Mouse (Mus musculus) CH12.LX (cell line): Measurements from ENCODE around the gene Zfp787. TPM values are rescaled to one million over a fixed set of nuclear protein-coding genes. Genes with fewer than 3 reads are reported as not detected.
A peak's percentile ranks its signal among the peaks of the same experiment; 100 is the strongest.
"Not testable (repeated sequence)": the region's sequence is repeated elsewhere in the genome, so short reads cannot be mapped to it uniquely, and the experiment has no call there.

Experiments used
- DNase-seq: peaks from one replicate; pipeline ENCODE4 v3.0.0-alpha.2; 2013; ENCODE audit errors: extremely low read depth
- H3K27ac ChIP-seq: 2 replicates; pipeline ENCODE4 v1.5.1; 2012; ENCODE audit warnings: low read depth, mild to moderate bottlenecking, control low read depth, moderate library complexity; ENCODE audit not compliant: insufficient read depth
- H3K27me3 ChIP-seq: replicated peaks from 2 replicates; pipeline ENCODE3; 2012; ENCODE audit warnings: inconsistent platforms
- H3K36me3 ChIP-seq, 2 experiments: replicated peaks in 1 of 2; 2 replicates each; pipeline versions ENCODE3 to v1.6.1; 2012; ENCODE audit warnings: inconsistent platforms in 1 of 2, low read length in 1 of 2, mild to moderate bottlenecking in 1 of 2, mixed read lengths in 1 of 2, moderate library complexity in 1 of 2; ENCODE audit not compliant: control insufficient read depth in 1 of 2, insufficient read depth in 1 of 2
- H3K4me1 ChIP-seq, 2 experiments: 2 replicates each; pipeline ENCODE4 v1.6.1; 2012; ENCODE audit warnings: inconsistent platforms in 1 of 2, moderate library complexity in 1 of 2; ENCODE audit not compliant: insufficient read depth in 2 of 2, control insufficient read depth in 1 of 2
- H3K4me2 ChIP-seq: 2 replicates; pipeline ENCODE4 v1.6.1; 2012; ENCODE audit warnings: low read depth, mild to moderate bottlenecking, control low read depth; ENCODE audit not compliant: poor library complexity, insufficient read depth, severe bottlenecking
- H3K4me3 ChIP-seq, 3 experiments: fragments of 150-350 bp in 1 of 3; sonication (generic) in 1 of 3; replicated peaks in 1 of 3; 2 replicates each; pipeline versions ENCODE3 to v1.5.1; 2011 to 2012; ENCODE audit warnings: low read depth in 2 of 3, low read length in 2 of 3, mild to moderate bottlenecking in 2 of 3, moderate library complexity in 2 of 3, control low read depth in 1 of 3, improper control_type of control experiment in 1 of 3, inconsistent platforms in 1 of 3, mixed read lengths in 1 of 3; ENCODE audit not compliant: poor library complexity in 1 of 3
- H3K79me2 ChIP-seq: replicated peaks from 2 replicates; pipeline ENCODE4 v1.6.1; 2012; ENCODE audit warnings: mild to moderate bottlenecking, moderate library complexity; ENCODE audit not compliant: control insufficient read depth, poor library complexity, insufficient read depth, severe bottlenecking; ENCODE audit errors: extremely low read depth
- H3K9ac ChIP-seq: 2 replicates; pipeline ENCODE4 v1.6.1; 2012; ENCODE audit warnings: low read depth, mild to moderate bottlenecking, control low read depth, moderate library complexity; ENCODE audit not compliant: insufficient read depth
- H3K9me3 ChIP-seq: replicated peaks from 2 replicates; pipeline ENCODE3; 2012; ENCODE audit warnings: low read length, inconsistent platforms, mixed read lengths
- BHLHE40 ChIP-seq: IDR thresholded peaks from 2 replicates; pipeline ENCODE4 v1.6.1; 2011; ENCODE audit warnings: mild to moderate bottlenecking, low read depth, low read length, improper control_type of control experiment
- CHD2 ChIP-seq: IDR thresholded peaks from 2 replicates; pipeline ENCODE4 v1.6.1; 2011; ENCODE audit warnings: low read length, improper control_type of control experiment
- CTCF ChIP-seq, 2 experiments: IDR thresholded peaks in 1 of 2; conservative IDR thresholded peaks in 1 of 2; 2 replicates each; pipeline ENCODE4 v1.5.1; 2011 to 2012; ENCODE audit warnings: low read depth in 2 of 2, low read length in 2 of 2, improper control_type of control experiment in 1 of 2, inconsistent platforms in 1 of 2, mild to moderate bottlenecking in 1 of 2, moderate library complexity in 1 of 2
- E2F4 ChIP-seq: IDR thresholded peaks from 2 replicates; pipeline ENCODE4 v1.6.1; 2011; ENCODE audit warnings: low read depth, low read length, improper control_type of control experiment; ENCODE audit not compliant: insufficient replicate concordance
- ELF1 ChIP-seq: IDR thresholded peaks from 2 replicates; pipeline ENCODE4 v1.6.1; 2014; ENCODE audit warnings: low read depth, mild to moderate bottlenecking, inconsistent platforms, low read length, improper control_type of control experiment
- EP300 ChIP-seq: IDR thresholded peaks from 2 replicates; pipeline ENCODE4 v1.6.1; 2011; ENCODE audit warnings: low read length, improper control_type of control experiment
- HCFC1 ChIP-seq: IDR thresholded peaks from 2 replicates; pipeline ENCODE4 v1.6.1; 2012; ENCODE audit warnings: low read depth, mild to moderate bottlenecking, inconsistent platforms, low read length, improper control_type of control experiment
- IRF4 ChIP-seq: IDR thresholded peaks from 2 replicates; pipeline ENCODE4 v1.6.1; 2014; ENCODE audit warnings: low read depth, mild to moderate bottlenecking, inconsistent platforms, low read length, improper control_type of control experiment
- JUN ChIP-seq: IDR thresholded peaks from 2 replicates; pipeline ENCODE4 v1.6.1; 2011; ENCODE audit warnings: low read depth, mild to moderate bottlenecking, low read length, improper control_type of control experiment, moderate library complexity; ENCODE audit not compliant: insufficient read depth
- KAT2A ChIP-seq: IDR thresholded peaks from 2 replicates; pipeline ENCODE4 v1.6.1; 2012; ENCODE audit warnings: low read length, improper control_type of control experiment, inconsistent platforms; ENCODE audit not compliant: insufficient replicate concordance
- MAFK ChIP-seq: IDR thresholded peaks from 2 replicates; pipeline ENCODE4 v1.6.1; 2011; ENCODE audit warnings: low read length, improper control_type of control experiment; ENCODE audit not compliant: insufficient replicate concordance
- MAX ChIP-seq: IDR thresholded peaks from 2 replicates; pipeline ENCODE4 v1.6.1; 2011; ENCODE audit warnings: low read length, improper control_type of control experiment
- MAZ ChIP-seq: IDR thresholded peaks from 2 replicates; pipeline ENCODE4 v1.6.1; 2012; ENCODE audit warnings: low read depth, mild to moderate bottlenecking, inconsistent platforms, low read length, improper control_type of control experiment, moderate library complexity
- MXI1 ChIP-seq: IDR thresholded peaks from 2 replicates; pipeline ENCODE4 v1.6.1; 2011; ENCODE audit warnings: mild to moderate bottlenecking, low read depth, low read length, improper control_type of control experiment
- MYC ChIP-seq: IDR thresholded peaks from 2 replicates; pipeline ENCODE4 v1.6.1; 2011; ENCODE audit warnings: low read depth, mild to moderate bottlenecking, improper control_type of control experiment, low read length
- NRF1 ChIP-seq: IDR thresholded peaks from 2 replicates; pipeline ENCODE4 v1.6.1; 2014; ENCODE audit warnings: low read depth, mild to moderate bottlenecking, inconsistent platforms, low read length, improper control_type of control experiment, moderate library complexity
- POLR2A ChIP-seq: IDR thresholded peaks from 2 replicates; pipeline ENCODE4 v1.6.1; 2011; ENCODE audit warnings: low read depth, mild to moderate bottlenecking, improper control_type of control experiment, low read length
- RCOR1 ChIP-seq: conservative IDR thresholded peaks from 2 replicates; pipeline ENCODE4 v1.6.1; 2012; ENCODE audit warnings: low read depth, mild to moderate bottlenecking, inconsistent platforms, low read length, improper control_type of control experiment
- SIN3A ChIP-seq: IDR thresholded peaks from 2 replicates; pipeline ENCODE4 v1.6.1; 2012; ENCODE audit warnings: low read length, improper control_type of control experiment, inconsistent platforms
- TCF12 ChIP-seq: IDR thresholded peaks from 2 replicates; pipeline ENCODE4 v1.6.1; 2014; ENCODE audit warnings: low read depth, mild to moderate bottlenecking, inconsistent platforms, low read length, improper control_type of control experiment
- USF1 ChIP-seq: IDR thresholded peaks from 2 replicates; pipeline ENCODE4 v1.6.1; 2014; ENCODE audit warnings: low read depth, mild to moderate bottlenecking, inconsistent platforms, low read length, improper control_type of control experiment
- USF2 ChIP-seq: conservative IDR thresholded peaks from 2 replicates; pipeline ENCODE4 v1.6.1; 2011; ENCODE audit warnings: low read depth, low read length, improper control_type of control experiment
- ZC3H11A ChIP-seq: IDR thresholded peaks from 2 replicates; pipeline ENCODE4 v1.6.1; 2012; ENCODE audit warnings: low read depth, mild to moderate bottlenecking, inconsistent platforms, low read length, improper control_type of control experiment
- ZMIZ1 ChIP-seq: IDR thresholded peaks from 2 replicates; pipeline ENCODE4 v1.6.1; 2012; ENCODE audit warnings: low read depth, mild to moderate bottlenecking, inconsistent platforms, low read length, improper control_type of control experiment
- ZNF384 ChIP-seq: IDR thresholded peaks from 2 replicates; pipeline ENCODE4 v1.6.1; 2012; ENCODE audit warnings: low read depth, low read length, improper control_type of control experiment, inconsistent platforms
- dilution Hi-C: fragments of 300-500 bp; cut with MboI; formaldehyde crosslinking; loops from 2 replicates; pipeline ENCODE4 v1.14.3; 2020; ENCODE audit warnings: low sequenced_read_pairs; ENCODE audit not compliant: extremely low pct_unique_long_range_greater_than_20kb, extremely low pct_ligation_motif_present
- in situ Hi-C: fragments of 300-500 bp; cut with MboI; formaldehyde crosslinking; loops from 3 replicates; pipeline ENCODE4 v1.14.3; 2019; ENCODE audit warnings: low sequenced_read_pairs, low pct_ligation_motif_present, low pct_unique_long_range_greater_than_20kb, mixed read lengths
- polyA plus RNA-seq: library from polyadenylated mRNA; unstranded; fragments of >175 nt; gene quantifications from 2 replicates; pipeline ENCODE4 v1.2.1, GENCODE M21; 2012; ENCODE audit warnings: low read depth; ENCODE audit not compliant: insufficient read length
- total RNA-seq, 2 experiments: library from RNA; depleted of rRNA; stranded (reverse); fragments of 300-350 nt in 1 of 2; fragments of >200 nt in 1 of 2; gene quantifications; 2 replicates each; pipeline ENCODE4 v1.2.3; 2012 to 2014

Zfp787 gene
- total and polyA plus RNA-seq, 3 experiments = 19.0 to 28.3 (median 22.1) TPM

DNA sequence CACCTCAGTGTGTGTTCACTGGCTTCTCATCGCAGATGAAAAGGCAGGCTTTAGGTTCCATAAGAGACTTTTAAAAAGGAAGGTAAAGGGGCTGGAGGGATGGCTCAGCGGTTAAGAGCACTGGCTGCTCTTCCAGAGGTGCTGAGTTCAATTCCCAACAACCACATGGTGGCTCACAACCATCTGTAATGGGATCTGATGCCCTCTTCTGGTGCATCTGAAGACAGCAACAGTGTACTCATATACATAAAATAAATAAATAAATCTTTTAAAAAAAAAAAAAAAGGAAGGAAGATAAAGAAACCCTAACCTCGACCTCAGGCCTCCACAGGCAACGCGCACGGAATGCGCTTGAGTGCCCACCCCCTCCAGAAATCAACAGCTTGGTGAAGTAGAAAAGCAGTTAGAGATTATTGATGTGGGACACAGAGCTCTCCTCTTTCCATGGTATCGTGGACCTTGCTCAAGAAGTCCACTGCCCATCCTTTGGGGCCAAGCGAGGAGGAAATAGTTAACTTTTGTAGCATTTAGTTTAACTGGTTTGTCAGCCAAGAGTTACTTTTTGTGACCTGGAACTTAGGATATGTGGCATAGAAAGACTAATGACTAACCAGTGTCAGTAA is 18.7 kb upstream of the Zfp787 start:
- H3K9ac ChIP-seq, H3K9me3 ChIP-seq, H3K27me3 ChIP-seq, H3K4me2 ChIP-seq, H3K79me2 ChIP-seq, H3K27ac ChIP-seq, in situ Hi-C loops, dilution Hi-C loops, DNase-seq, H3K4me3 ChIP-seq: not testable (repeated sequence)
- H3K36me3 ChIP-seq = peaks cover 3 to 37% of the 10 kb centered on the region in 2 experiments
- TF ChIP-seq CTCF (conservative IDR thresholded peaks at IDR 0.05 in 1 of 2, IDR thresholded peaks at IDR 0.05 in 1 of 2; ENCODE audit: low read depth in 2 of 2, low read length in 2 of 2) (peak in 1 of 2 experiments; percentile 44; a peak in 2 of 4 replicates), ZNF384 (peak; percentile 43; the same call in 1 of the 2 replicates)
- H3K4me1 ChIP-seq = peaks cover 4 to 16% of the 10 kb centered on the region in 2 experiments

DNA sequence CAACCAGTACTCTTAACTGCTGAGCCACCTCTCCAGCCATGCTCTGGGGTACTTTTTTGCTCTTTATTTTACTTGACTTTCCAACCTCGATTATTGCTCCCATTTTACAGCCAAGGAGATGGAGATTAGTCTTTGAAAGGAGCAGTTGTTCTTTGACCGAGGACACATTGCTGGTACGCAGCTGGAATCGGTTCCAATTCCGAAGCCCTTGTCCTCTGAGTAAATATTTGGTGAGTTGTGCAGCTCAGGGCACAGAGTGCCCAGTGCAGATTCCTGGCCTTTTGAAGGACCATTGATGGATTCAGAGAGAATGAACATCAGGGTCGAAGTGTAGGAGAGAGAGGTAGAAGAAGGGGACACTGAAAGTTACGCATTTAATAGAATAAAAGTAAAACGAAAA is 18.1 kb upstream of the Zfp787 start:
- DNase-seq = no peak
- TF ChIP-seq NRF1 = no peak
- no peak for TF ChIP-seq ZC3H11A
- no peak for TF ChIP-seq ZNF384
- no peak for TF ChIP-seq TCF12
- TF ChIP-seq ZMIZ1 = no peak
- TF ChIP-seq CHD2 = no peak
- TF ChIP-seq MYC = no peak
- TF ChIP-seq CTCF (conservative IDR thresholded peaks at IDR 0.05 in 1 of 2, IDR thresholded peaks at IDR 0.05 in 1 of 2; ENCODE audit: low read depth in 2 of 2, low read length in 2 of 2) = no peak
- TF ChIP-seq MXI1 = no peak
- TF ChIP-seq MAX = no peak
- Histone ChIP-seq H3K79me2 (no peaks in the 10 kb centered on the region; the same call in 1 of the 2 replicates), H3K9me3 (no peaks in the 10 kb centered on the region), H3K4me2 (peak overlapping the region; percentile 76; the same call in 1 of the 2 replicates), H3K4me3 (no peak overlapping the region), H3K27me3 (no peaks in the 10 kb centered on the region), H3K9ac (no peak overlapping the region), H3K36me3 (peaks cover 3 to 33% of the 10 kb centered on the region in 2 experiments), H3K27ac (no peak overlapping the region), H3K4me1 (peaks cover 4 to 16% of the 10 kb centered on the region in 2 experiments)
- in situ Hi-C loops = no loop called here
- dilution Hi-C loops = no loop called here

DNA sequence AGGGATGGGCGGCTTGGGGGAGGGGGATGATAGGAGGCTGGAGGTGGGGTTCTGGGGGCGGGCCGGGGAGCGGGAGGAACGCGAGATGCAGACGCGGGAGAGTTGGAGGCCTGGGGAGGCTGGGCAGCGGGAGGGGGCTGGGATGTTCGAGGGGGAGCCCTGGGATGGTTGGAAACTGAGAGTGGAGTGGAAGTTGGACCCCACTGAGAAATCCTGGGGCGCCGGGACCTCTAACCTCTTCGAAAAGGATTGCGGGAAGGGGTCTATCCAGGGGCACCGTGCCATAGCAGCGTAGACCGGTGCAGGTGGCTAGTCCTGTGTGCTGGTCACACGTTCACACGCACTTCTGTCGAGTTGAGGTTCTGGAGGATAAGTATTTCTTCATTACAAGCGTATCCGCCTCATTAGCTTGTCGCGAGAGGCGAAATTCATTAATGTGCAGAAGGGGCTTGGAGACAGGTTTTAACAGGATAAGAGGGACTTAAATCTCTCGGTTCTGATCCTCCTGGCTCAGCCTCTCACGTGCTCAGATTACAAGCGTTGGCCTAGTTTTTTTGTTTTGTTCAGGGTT is 17.0 kb upstream of the Zfp787 start:
- dilution Hi-C loops = no loop called here
- Histone ChIP-seq H3K4me3 (peak overlapping the region; percentile 58 to 74 (median 60)), H3K4me2 (peak overlapping the region; percentile 76), H3K9ac (peak overlapping the region; percentile 85), H3K27ac (no peak overlapping the region), H3K36me3 (peaks cover 0 to 23% of the 10 kb centered on the region in 2 experiments), H3K4me1 (peaks cover 4 to 16% of the 10 kb centered on the region in 2 experiments), H3K27me3 (no peaks in the 10 kb centered on the region), H3K9me3 (no peaks in the 10 kb centered on the region), H3K79me2 (no peaks in the 10 kb centered on the region; the same call in 1 of the 2 replicates)
- in situ Hi-C loops = no loop called here
- DNase-seq = peak; percentile 37
- no peak for TF ChIP-seq JUN
- no peak for TF ChIP-seq MAZ
- no peak for TF ChIP-seq RCOR1
- 0 out of 2 replicates have a peak, but pooled peaks have one; percentile 6 for TF ChIP-seq CHD2
- TF ChIP-seq KAT2A = no peak
- no peak for TF ChIP-seq USF2
- TF ChIP-seq MAFK = no peak
- no peak for TF ChIP-seq USF1
- TF ChIP-seq E2F4 = no peak
- TF ChIP-seq BHLHE40 = peak; percentile 54; the same call in 1 of the 2 replicates
- TF ChIP-seq POLR2A = peak; percentile 35
- no peak for TF ChIP-seq HCFC1
- TF ChIP-seq ELF1 = no peak
- TF ChIP-seq CTCF (conservative IDR thresholded peaks at IDR 0.05 in 1 of 2, IDR thresholded peaks at IDR 0.05 in 1 of 2; ENCODE audit: low read depth in 2 of 2, low read length in 2 of 2) = no peak
- no peak for TF ChIP-seq IRF4
- no peak for TF ChIP-seq EP300
- TF ChIP-seq SIN3A = peak; percentile 34; the same call in 1 of the 2 replicates
